Mouse (Mus musculus) thymus, postnatal 36 days (tissue): ENCODE results near the gene Copa.

Experiments used
- DNase-seq, 2 experiments: peaks; one replicate each; pipeline ENCODE4 v3.0.0; 2022; ENCODE audit warnings: mixed read lengths in 2 of 2

Gene Copa

GRCm38 (mm10) chr1:172082101-172082898 is at the start of gene Copa, which contains the start of gene Ncstn:
Gene Copa, plus strand, starts transcription at chr1:172082529.
Gene Ncstn, minus strand, starts transcription at chr1:172082795.
- DNase-seq, result peak; percentile 90 to 92

DNA sequence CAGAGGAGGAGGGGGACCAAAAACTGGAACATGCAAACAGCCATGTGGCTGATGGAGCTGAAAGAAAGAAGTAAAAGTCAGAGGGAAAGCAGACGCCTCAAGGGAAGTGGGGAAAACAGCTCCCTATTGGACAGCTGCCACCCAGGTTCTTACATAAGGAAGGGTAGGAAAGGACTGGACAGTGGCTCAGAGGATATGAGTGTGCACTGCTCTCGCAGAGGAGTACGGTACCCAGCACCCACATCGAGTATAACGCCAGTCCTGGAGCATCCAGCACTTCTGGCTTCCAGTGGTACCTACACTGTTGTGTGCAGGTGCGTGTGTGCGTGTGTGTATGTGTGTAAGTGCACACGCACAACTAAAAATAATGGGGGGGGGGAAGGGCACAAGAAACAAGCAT is 35.9 kb upstream of the Copa start:
- DNase-seq, result no peak

- DNase-seq, result peak; percentile 70 to 74
Measured at GRCm38 (mm10) chr1:172046938-172047337, 35.4 kb upstream of the Copa start.

GRCm38 (mm10) chr1:172048241-172048734 is 34.0 kb upstream of the Copa start:
- no peak for DNase-seq

DNA sequence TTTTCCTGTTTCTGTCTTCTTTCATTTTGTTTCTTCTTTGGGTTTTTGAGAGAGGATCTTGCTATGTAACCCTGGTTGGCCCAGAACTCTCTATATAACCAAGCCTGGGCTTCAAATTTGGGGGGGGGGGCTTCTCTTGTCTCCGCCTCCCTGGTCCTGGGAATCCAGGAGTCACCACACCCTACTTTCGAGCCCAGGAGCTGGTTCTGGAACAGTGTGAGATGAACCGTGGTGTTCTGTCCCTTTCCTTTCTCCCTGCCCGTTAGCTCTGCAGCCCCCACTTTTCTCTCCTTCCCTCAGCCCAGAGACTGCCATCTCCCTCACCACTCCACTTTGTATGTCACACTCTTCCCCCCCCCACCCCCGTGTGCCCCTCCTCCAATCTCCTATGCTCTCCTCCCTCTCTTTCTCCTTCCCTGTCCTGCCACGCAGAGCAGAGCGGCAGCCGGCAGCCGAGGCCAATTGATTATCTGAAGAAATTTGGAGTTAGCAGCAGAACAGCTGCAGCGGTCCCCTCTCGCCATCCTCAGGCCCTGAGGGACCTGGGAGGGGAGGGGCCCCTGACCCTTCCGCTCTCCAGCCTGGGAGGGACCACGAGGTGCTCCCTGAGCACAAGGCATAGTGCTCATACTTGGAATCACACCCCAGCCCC is 33.1 kb upstream of the Copa start:
- no peak for DNase-seq

DNA sequence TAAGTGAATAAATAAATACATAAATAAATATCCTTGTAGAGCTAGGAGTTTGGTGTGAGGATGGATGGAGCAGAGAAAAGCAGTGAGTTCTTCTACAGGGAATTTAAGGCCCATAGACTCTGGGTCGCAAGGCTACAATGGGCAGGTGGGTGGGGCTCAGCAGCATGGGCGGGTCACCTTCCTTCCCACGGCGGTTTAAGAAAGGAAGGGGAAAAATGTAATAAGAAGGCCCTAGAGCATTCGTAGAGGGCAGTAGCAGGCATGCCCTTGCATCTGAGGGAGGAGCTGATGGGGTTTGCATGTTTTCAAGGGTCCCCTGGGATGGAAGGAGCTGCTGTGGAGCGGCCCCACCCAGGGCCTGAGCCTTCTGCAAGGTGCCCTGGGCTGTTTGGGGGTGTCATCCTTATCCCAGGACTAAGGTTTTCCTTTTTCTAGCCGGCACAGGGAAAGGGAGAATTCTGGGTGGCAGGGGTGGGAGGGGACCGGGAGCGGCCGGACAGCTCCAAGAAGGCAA is 29.5 kb upstream of the Copa start:
- DNase-seq, result no peak

DNA sequence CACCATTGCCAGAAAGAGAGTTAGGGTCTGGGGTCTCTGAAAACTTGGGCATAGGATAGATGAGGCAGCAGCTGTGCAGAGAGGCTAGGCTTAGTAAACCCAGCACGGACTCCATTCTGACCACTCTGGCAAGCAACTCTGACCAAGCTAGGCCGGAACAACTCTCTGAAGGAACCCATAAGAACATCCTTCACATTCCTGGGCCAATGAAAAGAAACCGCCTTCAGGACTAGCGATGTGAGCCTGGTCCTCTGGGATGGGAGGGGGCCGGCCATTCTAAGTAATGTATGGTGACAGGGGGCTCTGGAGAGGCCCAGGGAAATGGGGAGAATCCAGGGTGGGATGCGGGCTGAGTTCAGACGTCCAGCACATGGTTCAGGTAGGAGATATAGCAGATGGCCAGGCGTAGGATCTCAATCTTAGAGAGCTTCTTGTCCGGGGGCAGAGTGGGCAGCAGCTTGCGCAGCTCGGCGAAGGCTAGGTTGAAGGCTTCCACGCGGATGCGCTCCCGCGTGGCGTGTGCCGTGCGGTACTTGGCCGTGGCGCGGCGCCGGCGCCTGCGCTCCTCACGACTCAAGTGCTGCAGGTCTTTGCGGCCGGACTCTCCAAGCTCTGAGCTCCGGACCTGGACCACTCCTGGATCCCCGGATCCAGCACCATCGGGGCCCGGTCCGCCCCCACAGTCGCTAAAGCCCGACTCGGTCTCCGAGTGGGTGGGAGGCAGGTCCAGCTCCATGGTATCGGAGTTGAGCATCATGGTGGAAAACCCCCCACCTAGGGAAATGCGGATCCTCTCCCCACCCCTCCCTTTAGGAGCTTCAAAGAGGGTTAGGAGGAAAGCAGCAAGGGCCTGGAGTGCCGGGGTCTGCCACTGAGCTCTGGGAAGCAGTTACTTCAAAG is 28.5 kb upstream of the Copa start:
- no peak for DNase-seq

- DNase-seq, result no peak
Measured at GRCm38 (mm10) chr1:172056251-172056650, 26.1 kb upstream of the Copa start.

GRCm38 (mm10) chr1:172057491-172057921 is 24.8 kb upstream of the Copa start, which contains the start of gene Nhlh1:
Gene Nhlh1, minus strand, starts transcription at chr1:172057573.
- DNase-seq, result no peak

DNA sequence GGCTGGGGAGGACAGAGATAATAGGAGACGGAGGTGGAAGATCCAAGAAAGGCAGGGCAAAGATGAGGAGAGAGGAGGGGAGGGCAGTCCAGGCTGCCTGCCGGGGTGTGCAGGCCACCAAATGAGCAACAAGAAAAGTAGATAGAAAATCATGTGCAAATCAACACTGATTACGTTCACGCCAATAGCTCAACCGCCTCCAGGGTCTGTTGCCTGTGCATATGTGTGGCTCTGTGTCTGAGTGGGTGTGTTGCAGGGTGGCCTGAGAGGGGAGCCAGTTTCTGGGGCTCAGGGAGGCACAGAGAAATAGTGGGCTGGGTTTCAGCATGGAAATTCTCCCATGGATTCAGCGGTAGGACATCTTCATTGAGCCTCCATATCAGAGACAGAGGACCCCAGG is 24.0 kb upstream of the Copa start:
- DNase-seq, result no peak

GRCm38 (mm10) chr1:172058874-172059273 is 23.5 kb upstream of the Copa start:
- DNase-seq, result no peak

- DNase-seq, result no peak
Measured at GRCm38 (mm10) chr1:172060659-172061058, 21.7 kb upstream of the Copa start.

- no peak for DNase-seq
Measured at GRCm38 (mm10) chr1:172061217-172061616, 21.1 kb upstream of the Copa start.

DNA sequence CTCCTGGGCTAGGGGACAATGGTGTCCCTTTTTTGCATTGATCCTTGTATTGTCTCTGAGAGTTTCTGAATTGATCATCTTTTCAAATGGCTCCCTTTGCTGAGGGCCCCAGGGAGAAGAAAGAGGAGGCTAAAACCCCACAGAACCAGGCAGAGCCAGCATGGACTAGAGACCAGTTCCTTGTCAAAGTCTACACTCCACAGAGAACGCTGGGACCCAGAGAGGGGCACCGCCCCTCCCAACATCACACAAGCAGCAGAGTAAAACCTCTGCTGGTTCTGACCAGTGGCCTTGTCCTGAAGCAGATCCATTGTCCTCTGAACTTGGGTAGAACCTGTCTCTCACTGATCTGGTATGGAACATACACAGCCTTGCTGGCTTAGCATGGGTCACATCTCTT is 20.2 kb upstream of the Copa start:
- no peak for DNase-seq

DNA sequence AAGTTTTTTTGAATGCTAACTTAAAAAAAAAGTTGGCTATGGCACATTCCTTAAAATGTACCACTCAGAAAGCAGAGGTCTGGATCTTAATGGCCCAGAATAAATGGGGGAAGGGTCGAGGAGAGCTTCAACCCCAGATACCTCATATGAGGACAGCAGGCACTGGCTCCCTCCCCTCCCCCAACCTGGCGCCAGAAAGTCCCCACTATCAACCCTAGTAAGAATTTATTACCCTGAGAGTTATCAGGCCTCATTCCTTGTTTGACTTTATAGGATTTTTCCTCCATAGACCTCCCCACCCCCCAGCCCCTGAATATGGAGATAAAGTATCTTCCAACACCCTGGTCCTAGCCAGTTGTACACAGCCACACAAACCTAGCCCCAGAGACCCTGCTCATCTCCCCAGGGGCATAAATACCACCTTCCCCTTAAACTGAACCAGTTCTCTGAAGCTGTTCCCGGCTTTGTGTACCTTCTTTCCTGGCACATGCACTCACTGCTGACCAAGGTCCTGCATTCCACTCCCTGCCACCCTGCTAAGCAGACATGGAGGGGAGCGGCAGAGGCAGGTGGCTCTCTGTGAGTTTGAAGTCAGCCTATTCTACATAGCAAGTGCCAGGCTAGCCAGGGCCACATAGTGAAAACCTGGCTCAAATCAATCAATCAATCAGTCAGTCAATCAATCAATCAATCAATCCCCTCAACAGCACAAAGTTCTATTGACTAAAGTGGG is 18.9 kb upstream of the Copa start:
- no peak for DNase-seq

DNA sequence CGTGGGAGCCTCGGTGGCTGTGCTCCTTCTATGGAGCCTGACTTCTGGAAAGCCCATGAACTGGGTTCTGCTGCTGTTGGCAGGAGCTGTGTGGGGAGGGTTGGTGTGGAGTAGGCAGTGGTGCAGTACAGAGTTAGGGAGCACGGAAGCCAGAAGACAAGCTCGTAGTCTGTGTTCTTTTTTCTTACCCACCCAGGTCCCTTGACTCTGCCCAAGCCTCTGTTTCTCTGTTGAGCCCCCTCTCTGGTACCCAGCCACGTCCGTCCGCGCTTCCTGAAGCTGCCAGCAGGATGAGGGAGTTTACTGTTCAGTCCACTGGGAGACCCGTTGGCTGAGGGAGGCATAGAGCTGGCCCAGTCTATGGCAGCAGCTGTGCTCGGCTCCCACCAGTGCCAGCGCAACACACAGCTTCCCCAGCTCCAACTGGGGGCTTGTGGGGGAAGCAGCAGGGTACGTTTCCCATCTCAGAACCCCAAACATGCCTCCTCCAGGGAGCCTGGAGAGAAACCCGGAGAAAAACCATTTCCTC is 17.7 kb upstream of the Copa start:
- no peak for DNase-seq

GRCm38 (mm10) chr1:172070227-172070626 is 12.1 kb upstream of the Copa start:
- no peak for DNase-seq

DNA sequence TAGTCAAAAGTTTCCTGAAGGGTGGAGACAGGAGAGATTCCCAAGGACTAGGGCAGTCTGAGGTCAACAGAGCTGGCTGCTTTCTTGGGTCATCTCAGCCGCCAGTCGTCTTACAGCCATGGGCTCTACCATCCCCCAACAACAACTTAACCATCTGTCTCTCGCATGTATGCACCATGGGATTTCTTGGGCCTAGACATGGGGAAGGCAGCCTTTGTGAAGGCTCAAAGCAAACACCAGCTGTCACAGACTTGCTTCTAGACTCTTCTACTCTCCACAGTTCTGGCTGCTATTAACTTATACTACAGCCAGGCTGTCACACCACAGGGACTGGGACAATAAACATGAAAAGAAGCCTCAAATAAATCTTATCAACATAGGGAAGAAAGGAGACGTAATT is 10.8 kb upstream of the Copa start:
- DNase-seq, result no peak

- DNase-seq, result no peak
Measured at GRCm38 (mm10) chr1:172072604-172073003, 9.7 kb upstream of the Copa start.

DNA sequence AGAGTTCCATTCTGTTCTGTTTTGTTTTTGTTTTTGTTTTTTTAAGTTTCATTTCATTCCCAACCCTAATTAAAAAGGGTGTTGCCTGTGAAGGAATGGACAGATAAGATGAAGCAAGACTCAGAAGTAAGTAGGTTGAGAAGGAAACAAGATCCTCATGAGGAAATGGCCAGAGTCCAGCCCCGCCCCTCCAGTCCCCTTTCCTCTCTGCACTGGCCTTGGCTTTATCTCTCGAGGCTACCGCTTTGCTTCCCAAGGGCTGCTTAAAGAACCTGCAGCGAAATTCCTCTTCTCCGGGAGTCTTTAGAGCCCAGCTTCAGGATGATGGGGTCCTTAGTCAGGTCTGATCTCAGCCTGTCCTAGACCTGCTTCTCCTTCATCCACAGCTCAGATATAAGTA is 4.3 kb upstream of the Copa start:
- DNase-seq, result no peak

GRCm38 (mm10) chr1:172082899-172083445 is 643 bp downstream of the Copa start:
- DNase-seq, result no peak
